ENCODE assay signal across 10 mouse cellular contexts in genomic region chr9:65404331-65405183, GRCm38 (mm10). TPM values are rescaled to one million over a fixed set of nuclear protein-coding genes. Genes with fewer than 3 reads are reported as not detected.
DNase-seq lines count a peak whose midpoint lies in the region; ATAC-seq and TF ChIP-seq lines count a peak whose summit lies in the region.
"Had no signal": no experiment of that assay in that cellular context is flagged by ENCODE, and none has a peak within 500 bp of the region (broad histone marks: within the 10 kb centered on the region; RNA-seq: fewer than 3 reads in every experiment).

No protein-coding gene starts in this region.

- ATAC-seq in kidney, embryonic 16.5 days (ENCODE audit: low FRiP score, low TSS enrichment), result no peak
- no peak for ATAC-seq in intestine, postnatal 0 days

- 76% methylated on average over 15 of the region's 15 CpGs for WGBS in kidney, embryonic 16.5 days
- 57% methylated on average over 15 of the region's 15 CpGs for WGBS in intestine, postnatal 0 days

- no peak overlapping the region for H3K4me3 ChIP-seq in kidney, embryonic 16.5 days (ENCODE audit: low read length)
- H3K4me3 ChIP-seq in brown adipose tissue, adult 24 weeks (ENCODE audit: insufficient read depth, low read depth, low read length), result peak overlapping the region; percentile 30
- H3K4me3 ChIP-seq in intestine, postnatal 0 days (ENCODE audit: low read depth, low read length), result no peak overlapping the region

- TF ChIP-seq CTCF in intestine, postnatal 0 days (IDR thresholded peaks at IDR 0.05; ENCODE audit: low read depth), result no peak

- H3K27ac ChIP-seq in kidney, embryonic 16.5 days (ENCODE audit: low read length), result no peak overlapping the region
- H3K27ac ChIP-seq in brown adipose tissue, adult 24 weeks (replicated peaks; ENCODE audit: low read depth, low read length), result peak overlapping the region; percentile 89
- no peak overlapping the region; the same call in 1 of the 2 replicates for H3K27ac ChIP-seq in intestine, postnatal 0 days (ENCODE audit: low read depth, low read length)

- no peak overlapping the region for H3K9ac ChIP-seq in kidney, embryonic 16.5 days (replicated peaks; ENCODE audit: low read length)
- H3K9ac ChIP-seq in intestine, postnatal 0 days (ENCODE audit: low read depth, low read length), result no peak overlapping the region

- H3K9me3 ChIP-seq in kidney, embryonic 16.5 days (ENCODE audit: low read length), result no peaks in the 10 kb centered on the region
- H3K9me3 ChIP-seq in intestine, postnatal 0 days (ENCODE audit: control insufficient read depth), result no peaks in the 10 kb centered on the region
- H3K9me3 ChIP-seq: G1E had no signal

- H3K27me3 ChIP-seq in kidney, embryonic 16.5 days (ENCODE audit: insufficient read depth, low read length), result no peaks in the 10 kb centered on the region
- no peaks in the 10 kb centered on the region for H3K27me3 ChIP-seq in intestine, postnatal 0 days (replicated peaks; ENCODE audit: control insufficient read depth, insufficient read depth, low read length)

- peak; percentile 83 for DNase-seq in kidney, adult 18-20 months
- DNase-seq in gastrocnemius, postnatal 4 days (ENCODE audit: low spot score in 2 of 2), result peak; percentile 47 to 63
- DNase-seq in layer of hippocampus, adult 11-12 months (ENCODE audit: low spot score), result peak; percentile 72
- peak; percentile 92 for DNase-seq in lung, postnatal 14 days
- no peak for DNase-seq in embryo, embryonic 10.5 days (ENCODE audit: low spot score)

- no peaks in the 10 kb centered on the region for H3K4me1 ChIP-seq in kidney, embryonic 16.5 days (ENCODE audit: insufficient read depth, low read length)
- H3K4me1 ChIP-seq in brown adipose tissue, adult 24 weeks (ENCODE audit: control insufficient read depth, insufficient read depth, insufficient read length, low read length), result peaks cover 23% of the 10 kb centered on the region
- no peaks in the 10 kb centered on the region; the same call in 1 of the 2 replicates for H3K4me1 ChIP-seq in intestine, postnatal 0 days (replicated peaks; ENCODE audit: control insufficient read depth, insufficient read depth, low read length)

- H3K36me3 ChIP-seq in kidney, embryonic 16.5 days (ENCODE audit: insufficient read depth, low read length), result no peaks in the 10 kb centered on the region
- H3K36me3 ChIP-seq in intestine, postnatal 0 days (ENCODE audit: control insufficient read depth, insufficient read depth), result no peaks in the 10 kb centered on the region
- H3K36me3 ChIP-seq: G1E had no signal

- no peak overlapping the region for H3K4me2 ChIP-seq in kidney, embryonic 16.5 days (replicated peaks; ENCODE audit: low read depth, low read length)
- H3K4me2 ChIP-seq in intestine, postnatal 0 days (replicated peaks; ENCODE audit: low read depth), result no peak overlapping the region

RNA-seq across cellular contexts. Expression of gene Rasl12, which starts 6.3 kb away (rescaled TPM):
- 15.0 and 18.0 TPM in 2 replicates for polyA plus RNA-seq in kidney, embryonic 16.5 days (2015; fragmentation: Nextera tagmentation; extraction: Ambion mirVana)
- 138 and 139 TPM in 2 replicates for polyA plus RNA-seq in brown adipose tissue, adult 24 weeks (2012; ENCODE audit: insufficient read depth, insufficient read length, missing spikeins)
- 1 to 10 TPM; 8.7 to 9.2 TPM for total RNA-seq in gastrocnemius, postnatal 4 days (2021)
- polyA plus RNA-seq in intestine, postnatal 0 days (2015; fragmentation: Nextera tagmentation; extraction: Ambion mirVana), result 5.4 and 6.2 TPM in 2 replicates
- polyA plus RNA-seq: G1E had no signal

RNA-seq across cellular contexts. Expression of gene Kbtbd13, which starts 13.1 kb away (rescaled TPM):
- 2.2 and 2.6 TPM in 2 replicates for polyA plus RNA-seq in kidney, embryonic 16.5 days (2015; fragmentation: Nextera tagmentation; extraction: Ambion mirVana)
- polyA plus RNA-seq in brown adipose tissue, adult 24 weeks (2012; ENCODE audit: insufficient read depth, insufficient read length, missing spikeins), result 1.0 and 2.7 TPM in 2 replicates
- total RNA-seq in gastrocnemius, postnatal 4 days (2021), result 10 to 100 TPM; 10.2 to 10.6 TPM
- 3.9 and 5.0 TPM in 2 replicates for polyA plus RNA-seq in intestine, postnatal 0 days (2015; fragmentation: Nextera tagmentation; extraction: Ambion mirVana)
- total RNA-seq: G1E had no signal
- polyA plus RNA-seq: G1E had no signal

RNA-seq across cellular contexts. Expression of gene Slc51b, which starts 18.2 kb away (rescaled TPM):
- polyA plus RNA-seq in kidney, embryonic 16.5 days (2015; fragmentation: Nextera tagmentation; extraction: Ambion mirVana), result 6.4 and 8.1 TPM in 2 replicates
- not detected in 2 replicates for polyA plus RNA-seq in brown adipose tissue, adult 24 weeks (2012; ENCODE audit: insufficient read depth, insufficient read length, missing spikeins)
- total RNA-seq in gastrocnemius, postnatal 4 days (2021), result not detected
- polyA plus RNA-seq in intestine, postnatal 0 days (2015; fragmentation: Nextera tagmentation; extraction: Ambion mirVana), result 261 and 305 TPM in 2 replicates
- total RNA-seq: G1E had no signal
- polyA plus RNA-seq: G1E; neural tube, embryonic 14.5 days had no signal

RNA-seq across cellular contexts. Expression of gene Mtfmt, which starts 31.0 kb away (rescaled TPM):
- polyA plus RNA-seq in kidney, embryonic 16.5 days (2015; fragmentation: Nextera tagmentation; extraction: Ambion mirVana), result 23.0 and 25.1 TPM in 2 replicates
- polyA plus RNA-seq in brown adipose tissue, adult 24 weeks (2012; ENCODE audit: insufficient read depth, insufficient read length, missing spikeins), result 10.1 and 15.0 TPM in 2 replicates
- total RNA-seq in gastrocnemius, postnatal 4 days (2021), result 10 to 100 TPM in 1 of 2 experiments, 1 to 10 TPM in 1; 9.5 to 10.3 TPM
- polyA plus RNA-seq in intestine, postnatal 0 days (2015; fragmentation: Nextera tagmentation; extraction: Ambion mirVana), result 14.8 and 15.7 TPM in 2 replicates

RNA-seq across cellular contexts. Expression of gene Ubap1l, which starts 43.7 kb away (rescaled TPM):
- 0.17 and 0.19 TPM in 2 replicates for polyA plus RNA-seq in kidney, embryonic 16.5 days (2015; fragmentation: Nextera tagmentation; extraction: Ambion mirVana)
- polyA plus RNA-seq in brown adipose tissue, adult 24 weeks (2012; ENCODE audit: insufficient read depth, insufficient read length, missing spikeins), result 0.75 TPM in 1 of 2 replicates, not detected in the other
- under 1 TPM; 0.44 to 0.66 TPM for total RNA-seq in gastrocnemius, postnatal 4 days (2021)
- 0.14 and 0.21 TPM in 2 replicates for polyA plus RNA-seq in intestine, postnatal 0 days (2015; fragmentation: Nextera tagmentation; extraction: Ambion mirVana)

Comparison
In these comparisons a context has a peak if more than half of its experiments do, and no peak if none do; other contexts are left out.
1. RNA of gene Slc51b, which starts 18.2 kb away (polyA plus RNA-seq): 261 to 305 TPM in intestine, postnatal 0 days; 6.4 to 8.1 TPM in kidney, embryonic 16.5 days and not detected in brown adipose tissue, adult 24 weeks; every median in the first group is over 10 times any median in the second.